Mouse (Mus musculus) testis, adult 2 months (tissue): ENCODE results near the gene Zbtb17.

ENCODE experiments used
- CTCF ChIP-seq: fragments of 200-500 bp; IDR thresholded peaks from 2 replicates; pipeline ENCODE4 v1.5.1; 2012; ENCODE audit warnings: low read depth, mild to moderate bottlenecking, inconsistent platforms, low read length, moderate library complexity; ENCODE audit not compliant: control insufficient read depth, insufficient read depth, insufficient replicate concordance
- POLR2A ChIP-seq: fragments of 200-500 bp; IDR thresholded peaks from 2 replicates; pipeline ENCODE4 v1.6.1; 2012; ENCODE audit warnings: low read depth, mild to moderate bottlenecking, inconsistent platforms, low read length, moderate library complexity; ENCODE audit not compliant: control insufficient read depth

GRCm38 (mm10) chr4:141433191-141433590 lies 11.3 kb upstream of the Zbtb17 start:
- no peak for TF ChIP-seq POLR2A
- TF ChIP-seq CTCF, result no peak
